Mouse (Mus musculus) left cerebral cortex, adult 11 months (tissue): ENCODE measurements around the gene Dlg4.
A peak's percentile ranks its signal among the peaks of the same experiment; 100 is the strongest.
"Not testable (repeated sequence)": the region's sequence is repeated elsewhere in the genome, so short reads cannot be mapped to it uniquely, and the experiment has no call there.

Experiments used
- DNase-seq: peaks from one replicate; pipeline ENCODE4 v3.0.0; 2022; ENCODE audit warnings: low spot score

The Dlg4 gene

GRCm38 (mm10) chr11:70049366-70049765 lies 32.6 kb downstream of the Dlg4 start:
- no peak for DNase-seq

GRCm38 (mm10) chr11:70049816-70050215 lies 33.1 kb downstream of the Dlg4 start:
- DNase-seq, result no peak

DNA sequence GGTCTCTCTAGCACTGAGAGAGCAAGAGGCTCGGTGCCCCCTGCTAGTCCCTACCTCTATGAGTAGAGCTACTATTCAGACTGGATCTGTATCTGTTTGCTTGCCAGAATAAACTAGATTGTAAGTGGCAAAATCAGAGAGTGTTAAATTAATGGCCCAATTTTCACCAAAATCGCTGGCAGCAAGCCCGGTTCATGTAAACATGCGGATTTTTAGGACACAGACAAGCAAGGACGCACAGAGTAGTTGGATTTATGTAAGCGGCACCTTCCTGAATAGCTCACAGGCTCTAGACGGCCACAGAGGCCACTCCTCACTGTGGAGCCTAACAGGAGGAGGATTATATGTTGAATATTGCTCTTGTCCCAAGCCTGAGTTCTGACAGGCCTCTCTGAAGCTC lies 36.4 kb downstream of the Dlg4 start:
- DNase-seq, result no peak

DNA sequence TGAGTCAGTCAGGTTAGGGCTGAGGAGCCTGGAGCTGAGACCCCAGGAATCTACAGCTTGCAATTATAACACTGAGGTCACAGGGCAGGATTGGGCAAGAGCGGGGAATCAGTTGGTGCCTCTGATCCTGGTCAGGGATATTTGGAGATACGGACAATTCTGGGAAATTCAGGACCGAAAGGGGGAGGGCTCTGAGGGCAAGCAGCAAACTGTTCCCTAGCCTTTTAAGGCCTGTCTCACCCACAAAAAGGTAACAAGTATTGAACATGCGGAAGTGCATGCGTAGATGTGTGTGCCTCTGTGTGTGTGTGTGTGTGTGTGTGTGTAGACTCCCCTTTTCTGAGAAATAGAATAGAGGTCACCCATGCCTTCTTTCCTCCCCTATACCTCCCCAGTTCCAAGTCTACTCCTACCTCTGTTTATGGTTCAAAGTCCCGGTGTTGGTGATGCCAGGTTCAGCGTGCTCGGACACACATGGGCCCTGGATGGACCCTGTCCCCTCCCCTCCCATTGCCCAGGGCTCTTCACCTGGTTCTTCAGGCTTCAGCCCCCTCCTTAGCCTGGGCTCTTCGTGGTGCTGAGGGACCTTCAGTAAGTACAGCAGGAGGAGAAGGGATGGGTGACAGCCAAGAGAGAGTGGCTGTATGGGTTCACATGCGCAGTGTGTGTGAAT lies 37.3 kb downstream of the Dlg4 start, which contains the start of gene Asgr1:
Gene Asgr1, plus strand, starts transcription at position 188 of the 673 bp plus-strand sequence.
- no peak for DNase-seq

DNA sequence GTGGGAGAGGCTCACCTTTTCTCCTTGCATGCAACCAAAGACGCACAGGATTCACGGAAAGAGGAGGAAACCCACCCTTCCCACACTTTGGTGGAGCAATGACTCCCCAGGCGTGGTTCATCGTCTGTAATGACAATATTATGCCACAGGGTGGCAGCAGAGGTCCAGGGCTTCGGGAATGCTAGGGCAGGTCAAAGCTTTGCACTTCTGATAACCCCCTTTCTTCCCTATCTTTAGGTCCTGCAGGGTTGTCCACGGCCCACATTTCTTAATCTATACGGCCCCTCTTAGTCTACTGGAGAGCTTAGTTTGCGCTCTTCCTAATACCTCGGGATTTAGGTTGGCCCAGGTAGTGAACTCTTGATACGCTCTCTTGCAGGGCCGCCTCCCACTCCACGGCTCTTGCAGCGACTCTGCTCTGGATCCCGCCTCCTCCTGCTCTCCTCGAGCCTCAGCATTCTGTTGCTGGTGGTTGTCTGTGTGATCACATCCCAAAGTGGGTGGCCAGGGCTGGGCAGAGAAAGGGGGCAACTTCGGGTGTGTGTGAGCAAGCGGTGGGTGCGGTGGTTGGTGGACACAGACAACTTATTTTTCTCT lies 39.0 kb downstream of the Dlg4 start:
- DNase-seq, result no peak

GRCm38 (mm10) chr11:70057805-70058204 lies 41.1 kb downstream of the Dlg4 start:
- DNase-seq, result no peak

DNA sequence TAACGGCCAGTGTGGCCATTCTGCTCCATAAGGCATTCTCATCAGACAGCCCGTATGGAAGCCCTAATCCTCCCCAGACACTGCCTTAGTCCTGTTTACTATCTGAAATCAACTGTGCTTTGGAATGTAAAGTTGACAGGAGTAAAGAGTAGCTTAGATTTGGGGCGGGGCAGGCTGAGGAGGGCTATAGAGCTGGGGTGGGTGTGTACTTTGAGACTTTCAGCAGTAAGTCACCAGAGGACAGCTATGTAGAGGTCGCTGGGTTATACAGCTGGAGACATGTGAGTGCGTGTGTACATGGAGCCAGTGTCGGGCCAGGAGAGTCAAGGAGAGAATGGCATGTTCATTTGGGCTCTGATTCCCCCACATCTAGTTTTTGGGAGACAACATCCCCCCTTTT lies 43.2 kb downstream of the Dlg4 start:
- DNase-seq, result no peak

GRCm38 (mm10) chr11:70063053-70063452 lies 46.3 kb downstream of the Dlg4 start:
- no peak for DNase-seq

DNA sequence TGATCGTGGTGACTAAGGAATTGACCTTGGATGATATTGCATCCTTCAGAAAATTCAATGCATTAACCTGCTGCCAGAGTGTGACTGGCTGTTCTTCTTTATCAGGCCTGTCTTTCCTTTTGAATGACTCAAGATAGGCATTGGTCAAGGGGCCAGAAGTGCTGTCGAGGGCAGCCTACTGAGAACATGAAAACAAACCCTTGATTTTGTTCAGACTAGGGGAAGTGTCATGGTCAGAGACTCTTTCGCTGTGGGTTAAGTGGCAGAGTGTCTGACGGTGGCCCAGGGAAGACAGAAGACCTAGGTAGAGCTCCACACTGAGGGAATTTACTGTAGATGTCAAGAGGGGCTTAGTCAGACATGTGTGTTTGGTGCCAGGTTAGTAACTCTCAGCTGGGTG lies 50.0 kb downstream of the Dlg4 start:
- no peak for DNase-seq

DNA sequence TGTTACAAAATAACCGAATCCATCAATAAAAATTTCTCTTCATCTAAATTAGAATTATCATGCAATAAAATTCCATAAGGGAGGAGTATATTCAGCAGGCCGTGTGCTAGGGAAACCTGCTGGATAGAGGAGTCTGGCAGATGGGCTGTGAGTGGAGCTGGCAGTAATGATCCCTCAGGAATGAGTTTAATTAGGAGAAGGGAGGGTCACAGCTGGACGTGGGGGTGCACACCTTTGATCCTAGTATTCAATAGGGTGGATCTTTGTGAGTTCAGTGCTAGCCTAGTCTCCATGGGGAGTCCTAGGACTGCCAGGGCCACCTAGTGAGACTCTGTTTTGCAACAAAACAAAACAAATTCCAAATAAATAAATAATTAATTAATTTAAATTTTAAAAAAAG lies 51.5 kb downstream of the Dlg4 start:
- no peak for DNase-seq

DNA sequence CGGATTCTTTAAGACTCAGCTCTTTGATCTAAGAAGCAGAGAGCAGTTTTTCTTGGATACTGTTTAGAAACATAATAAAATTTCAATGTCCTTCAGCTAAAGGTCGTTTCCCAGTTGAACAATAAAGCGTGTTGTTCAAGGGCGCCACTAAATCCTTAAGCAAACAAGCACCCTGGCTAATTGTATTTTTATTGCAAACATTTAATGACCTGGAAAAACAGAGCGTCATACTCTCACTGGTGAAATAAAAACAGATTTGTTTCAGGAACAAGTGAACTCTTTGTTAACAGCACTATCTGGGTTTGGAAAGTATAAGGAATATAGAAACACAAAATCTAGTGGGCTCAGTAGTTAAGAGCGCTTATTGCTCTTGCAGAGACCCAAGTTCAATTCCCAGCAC lies 53.3 kb downstream of the Dlg4 start:
- DNase-seq, result no peak

DNA sequence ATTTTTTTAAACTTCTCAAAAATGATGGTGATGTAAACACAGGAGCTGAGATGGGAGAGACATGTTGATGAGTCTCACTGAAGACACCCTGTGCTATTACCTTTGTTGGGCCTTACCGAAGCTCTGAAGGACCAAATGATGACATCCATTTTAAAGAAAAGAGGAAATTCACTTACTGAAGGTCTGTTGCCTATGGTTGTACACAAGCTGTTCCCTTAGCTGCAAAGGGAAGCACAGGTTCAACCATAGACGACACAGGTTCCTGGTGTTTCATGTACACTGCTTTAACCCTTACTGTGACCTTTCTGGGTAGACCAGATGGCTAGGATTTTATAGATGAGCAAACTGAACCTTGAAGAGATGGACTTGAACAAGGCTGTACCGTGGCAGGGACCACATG lies 53.9 kb downstream of the Dlg4 start:
- DNase-seq, result not testable (repeated sequence)

- DNase-seq, result peak; percentile 45
These were observed 57.8 kb downstream of the Dlg4 start for GRCm38 (mm10) chr11:70074379-70075071.

- DNase-seq, result no peak
These were observed 58.8 kb downstream of the Dlg4 start for GRCm38 (mm10) chr11:70075581-70075980.

DNA sequence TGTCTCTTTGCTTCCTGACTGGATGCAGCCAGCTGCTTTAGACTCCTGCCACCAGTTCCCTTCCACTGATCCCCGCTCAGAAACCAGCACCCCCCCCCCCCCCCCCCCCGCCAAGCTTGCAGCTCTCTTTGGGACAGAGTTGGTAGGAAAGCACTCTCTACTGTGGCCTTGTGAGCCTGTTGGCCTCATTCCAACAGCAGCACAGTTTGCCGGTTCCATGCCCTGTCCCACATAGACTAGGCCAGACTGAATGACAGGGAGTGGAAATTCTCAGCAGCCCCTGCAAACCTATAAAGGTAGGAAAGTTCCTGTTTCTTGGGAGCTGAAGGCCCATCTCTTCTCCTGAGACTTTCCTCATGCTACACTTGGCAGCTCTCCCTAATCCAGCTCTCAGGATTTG lies 60.7 kb downstream of the Dlg4 start:
- no peak for DNase-seq

DNA sequence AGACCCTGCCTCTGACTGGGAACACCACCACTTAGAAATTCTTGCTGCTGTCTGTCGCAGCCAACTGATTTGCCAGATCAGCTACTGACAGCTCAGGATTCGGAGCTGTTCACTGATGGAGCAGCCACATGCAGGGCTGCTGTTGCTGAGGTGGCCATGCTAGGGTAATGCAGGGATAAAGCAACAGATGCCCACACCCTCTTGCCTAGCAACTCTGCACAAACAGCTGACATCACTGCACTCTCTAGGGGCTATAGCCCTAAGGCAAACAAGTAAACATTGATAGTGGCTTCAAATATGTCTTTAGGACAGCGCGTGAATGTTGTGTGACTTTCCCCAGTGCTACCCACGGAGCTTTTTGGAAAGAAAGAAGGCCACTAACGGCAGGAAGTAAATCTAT lies 62.4 kb downstream of the Dlg4 start:
- DNase-seq, result no peak

DNA sequence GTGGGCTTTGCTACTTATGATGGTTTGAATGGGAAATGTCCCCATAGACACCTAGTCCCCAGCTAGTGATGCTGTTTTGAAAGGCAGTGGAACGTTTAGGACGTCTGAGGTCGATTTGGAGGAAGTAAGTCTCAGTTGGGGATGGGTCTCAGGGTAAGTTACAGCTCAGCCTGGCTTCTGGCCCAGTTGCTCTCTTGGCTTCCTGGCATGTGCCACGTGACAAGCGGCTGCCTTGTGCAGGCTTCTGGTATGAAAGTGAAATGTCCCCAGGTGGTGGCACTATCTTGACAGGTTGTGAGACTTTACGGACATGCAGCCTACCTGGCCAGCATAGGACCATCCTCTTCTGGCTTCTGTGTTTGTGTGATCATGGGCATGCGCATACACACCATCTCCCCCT lies 63.2 kb downstream of the Dlg4 start:
- DNase-seq, result no peak

DNA sequence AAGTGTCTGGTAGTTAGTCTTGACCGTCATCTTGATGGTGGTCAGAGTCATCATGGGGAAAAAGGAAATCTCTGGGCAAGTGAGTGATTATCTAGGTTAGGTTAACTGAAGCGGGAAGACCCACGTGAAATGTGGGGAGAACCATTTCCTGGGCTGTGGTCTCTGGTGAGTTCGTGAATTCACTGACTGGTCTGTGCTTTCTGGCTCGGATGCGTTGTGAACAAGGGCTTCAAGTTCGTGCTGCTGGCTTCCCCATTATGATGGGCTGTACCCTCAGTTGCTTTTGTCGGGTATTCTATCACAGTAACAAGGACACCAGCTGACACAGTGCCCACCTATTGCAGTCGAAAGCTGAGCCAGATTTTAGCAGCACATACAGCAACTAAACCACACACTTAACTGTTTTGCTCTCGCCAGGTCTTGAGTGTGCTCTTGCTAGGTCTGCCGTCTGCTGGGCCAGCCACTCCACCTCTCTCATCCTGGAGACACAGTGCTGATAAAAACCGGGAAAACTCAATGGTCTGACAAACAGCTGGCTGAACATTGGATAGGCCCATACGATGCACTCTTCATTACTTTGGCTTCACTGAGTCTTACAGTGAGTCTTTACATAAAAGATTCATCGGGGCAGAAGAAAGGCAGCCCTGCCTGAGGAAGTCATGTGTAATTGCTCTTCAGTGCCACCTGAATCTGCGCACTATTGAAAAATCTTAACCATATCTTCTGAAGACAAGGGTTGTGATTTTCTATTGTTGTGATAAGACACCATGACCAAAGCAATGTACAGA lies 64.3 kb downstream of the Dlg4 start:
- no peak for DNase-seq

- DNase-seq, result no peak
These were observed 67.8 kb downstream of the Dlg4 start for GRCm38 (mm10) chr11:70084563-70084962.

- DNase-seq, result no peak
These were observed 75.4 kb downstream of the Dlg4 start, which contains the start of gene Asgr2 for GRCm38 (mm10) chr11:70091986-70092783. Gene Asgr2 (plus strand): TSS chr11:70092644.
